24 mouse cellular contexts compared by ENCODE assay signal in genomic region chr4:31293752-31294151, GRCm38 (mm10).
"Had no signal": no experiment of that assay in that cellular context is flagged by ENCODE, and none has a peak within 500 bp of the region (broad histone marks: within the 10 kb centered on the region; RNA-seq: fewer than 3 reads in every experiment).

No protein-coding gene starts in this region.

- H3K27me3 ChIP-seq: heart, embryonic 12.5 days; hindbrain, embryonic 12.5 days; limb, embryonic 12.5 days; liver, embryonic 13.5 days; liver, embryonic 15.5 days had no signal

- H3K4me1 ChIP-seq: liver, embryonic 13.5 days; liver, embryonic 15.5 days had no signal

- H3K9me3 ChIP-seq: heart, embryonic 10.5 days; heart, embryonic 12.5 days; hindbrain, embryonic 10.5 days; hindbrain, embryonic 12.5 days; limb, embryonic 10.5 days; limb, embryonic 12.5 days; liver, embryonic 13.5 days; liver, embryonic 15.5 days had no signal

- DNase-seq: gastrocnemius, adult 2 months; gastrocnemius, postnatal 10 days; gastrocnemius, postnatal 25 days; heart, adult 18-20 months; heart, postnatal 10 days; heart, postnatal 4 days; liver; liver, embryonic 13.5 days; liver, postnatal 0 days had no signal

- H3K27ac ChIP-seq: gastrocnemius, adult 2 months; heart, embryonic 10.5 days; hindbrain, embryonic 10.5 days; hindbrain, embryonic 12.5 days; hindbrain, embryonic 14.5 days; layer of hippocampus, adult 2 months; left cerebral cortex, adult 2 months; limb, embryonic 10.5 days; limb, embryonic 12.5 days; liver, embryonic 13.5 days; liver, embryonic 15.5 days had no signal

- ATAC-seq: forebrain, embryonic 16.5 days; hindbrain, embryonic 16.5 days; inflammation-experienced regulatory T-cells, adult 6 months; intestine, postnatal 0 days; liver, postnatal 0 days had no signal

- H3K9ac ChIP-seq: heart, embryonic 12.5 days; hindbrain, embryonic 12.5 days; hindbrain, embryonic 14.5 days; limb, embryonic 12.5 days; liver, embryonic 13.5 days; liver, embryonic 15.5 days; liver, postnatal 0 days had no signal

- H3K36me3 ChIP-seq: heart, embryonic 10.5 days; heart, embryonic 12.5 days; hindbrain, embryonic 10.5 days; hindbrain, embryonic 12.5 days; limb, embryonic 10.5 days; limb, embryonic 12.5 days; liver, embryonic 13.5 days; liver, embryonic 15.5 days had no signal

- H3K4me2 ChIP-seq: heart, embryonic 12.5 days; hindbrain, embryonic 12.5 days; hindbrain, embryonic 14.5 days; limb, embryonic 12.5 days; liver, embryonic 11.5 days; liver, embryonic 13.5 days; liver, embryonic 15.5 days had no signal

- H3K4me3 ChIP-seq: gastrocnemius, adult 2 months; heart, embryonic 10.5 days; heart, embryonic 12.5 days; hindbrain, embryonic 10.5 days; hindbrain, embryonic 12.5 days; layer of hippocampus, adult 2 months; left cerebral cortex, adult 2 months; limb, embryonic 10.5 days; limb, embryonic 12.5 days; liver, embryonic 13.5 days; liver, embryonic 15.5 days had no signal
